Mouse (Mus musculus): Measurements from ENCODE around the gene Ttll11.

The Ttll11 gene

DNA sequence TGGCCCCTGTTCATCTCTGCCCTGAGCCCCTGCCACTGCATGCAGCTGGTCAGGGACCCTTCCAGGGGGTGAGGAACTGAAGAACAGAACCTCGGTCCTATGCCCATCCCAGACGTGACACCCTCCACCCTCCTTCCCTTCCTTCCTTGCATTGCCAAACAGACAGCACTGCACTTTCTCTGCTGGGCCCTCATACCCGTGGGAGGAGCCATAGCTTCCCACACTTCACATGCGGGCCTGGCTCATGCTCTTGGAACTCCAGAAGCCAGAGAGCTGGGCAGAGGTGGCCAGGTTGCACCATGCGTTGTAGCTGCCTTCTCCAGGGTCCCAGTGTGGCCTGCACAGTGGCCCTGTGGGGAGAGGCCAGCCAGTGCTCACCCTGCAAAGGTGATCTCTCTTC, 251.1 kb downstream of the Ttll11 start:
- no peak for DNase-seq (ENCODE audit: low read depth, low spot score)

DNA sequence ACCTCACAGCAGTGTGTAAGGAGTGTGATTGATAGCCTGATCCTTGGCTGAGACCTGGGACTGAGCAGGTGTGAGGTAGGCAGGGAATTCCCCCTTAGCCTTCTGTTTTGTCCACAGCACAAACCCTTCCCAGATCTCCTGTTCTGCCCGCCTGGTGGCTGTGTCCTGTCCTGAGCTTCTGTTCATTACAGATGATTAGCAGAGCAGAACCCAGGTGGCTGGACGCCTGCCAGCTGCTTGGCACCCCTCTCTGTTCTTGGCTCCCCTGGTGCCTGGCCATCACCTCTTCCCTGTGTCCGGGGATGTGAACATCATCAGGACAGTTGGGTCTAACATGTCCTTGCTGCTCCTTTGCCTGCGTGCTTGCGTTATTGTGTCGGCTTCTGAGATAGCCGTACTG, 256.0 kb downstream of the Ttll11 start:
- no peak for DNase-seq (ENCODE audit: low read depth, low spot score)

GRCm38 (mm10) chr2:35723267-35723666, 256.4 kb downstream of the Ttll11 start:
- no peak for DNase-seq (ENCODE audit: low read depth, low spot score)

- DNase-seq (ENCODE audit: low read depth, low spot score), result no peak
These were observed 256.9 kb downstream of the Ttll11 start for GRCm38 (mm10) chr2:35722821-35723220.

- no peak for DNase-seq (ENCODE audit: low read depth, low spot score)
These were observed 258.8 kb downstream of the Ttll11 start for GRCm38 (mm10) chr2:35720956-35721355.

GRCm38 (mm10) chr2:35720550-35720949, 259.2 kb downstream of the Ttll11 start:
- DNase-seq (ENCODE audit: low read depth, low spot score), result no peak

- no peak for DNase-seq (ENCODE audit: low read depth, low spot score)
These were observed 259.6 kb downstream of the Ttll11 start for GRCm38 (mm10) chr2:35720104-35720503.

- DNase-seq (ENCODE audit: low read depth, low spot score), result no peak
These were observed 260.3 kb downstream of the Ttll11 start for GRCm38 (mm10) chr2:35719230-35720005.

GRCm38 (mm10) chr2:35718662-35719061, 261.1 kb downstream of the Ttll11 start:
- DNase-seq (ENCODE audit: low read depth, low spot score), result no peak

GRCm38 (mm10) chr2:35718003-35718500, 261.7 kb downstream of the Ttll11 start:
- no peak for DNase-seq (ENCODE audit: low read depth, low spot score)

DNA sequence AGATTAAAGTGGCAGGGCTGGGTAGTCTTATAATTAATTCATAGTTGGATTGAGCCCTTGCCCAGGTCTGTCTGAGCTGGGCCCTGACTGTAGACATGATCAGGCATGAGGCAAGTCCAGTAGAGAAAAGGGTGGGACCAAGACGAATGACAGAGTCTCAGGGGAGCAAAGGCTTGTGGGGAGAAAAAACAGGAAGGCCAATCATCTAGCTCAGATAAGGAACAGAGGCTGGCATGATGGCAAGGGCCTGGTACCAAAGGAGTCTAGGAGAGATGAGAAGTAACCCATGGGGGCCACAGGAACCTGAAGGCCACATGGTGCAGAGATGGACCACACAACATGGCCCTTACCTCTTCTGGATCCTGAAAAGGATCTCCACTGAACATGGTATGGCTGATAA, 263.5 kb downstream of the Ttll11 start:
- no peak for DNase-seq (ENCODE audit: low read depth, low spot score)

GRCm38 (mm10) chr2:35715485-35715884, 264.2 kb downstream of the Ttll11 start:
- DNase-seq (ENCODE audit: low read depth, low spot score), result no peak

DNA sequence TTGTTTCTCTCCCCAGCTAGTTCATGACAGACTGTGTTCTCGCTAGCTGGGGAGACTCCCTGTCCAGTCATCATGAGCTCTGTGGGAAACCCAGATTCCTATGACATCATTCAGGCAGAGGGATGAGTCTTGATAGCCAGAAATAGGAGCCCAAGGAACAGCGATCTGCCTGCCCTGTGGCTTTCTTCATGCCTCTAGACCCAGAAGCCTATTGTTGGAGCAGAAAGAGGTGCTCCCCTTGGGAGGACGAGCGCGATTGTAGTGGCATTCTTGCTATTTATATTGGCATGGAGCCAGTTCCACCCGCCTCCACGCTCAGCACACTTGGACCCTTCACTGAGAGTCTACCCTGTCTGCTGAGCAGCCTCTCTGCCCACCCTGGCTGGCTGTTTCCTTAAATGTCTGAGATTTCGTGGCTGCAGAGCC, 265.0 kb downstream of the Ttll11 start:
- DNase-seq (ENCODE audit: low read depth, low spot score), result no peak

GRCm38 (mm10) chr2:35713460-35713859, 266.3 kb downstream of the Ttll11 start:
- DNase-seq (ENCODE audit: low read depth, low spot score), result no peak

DNA sequence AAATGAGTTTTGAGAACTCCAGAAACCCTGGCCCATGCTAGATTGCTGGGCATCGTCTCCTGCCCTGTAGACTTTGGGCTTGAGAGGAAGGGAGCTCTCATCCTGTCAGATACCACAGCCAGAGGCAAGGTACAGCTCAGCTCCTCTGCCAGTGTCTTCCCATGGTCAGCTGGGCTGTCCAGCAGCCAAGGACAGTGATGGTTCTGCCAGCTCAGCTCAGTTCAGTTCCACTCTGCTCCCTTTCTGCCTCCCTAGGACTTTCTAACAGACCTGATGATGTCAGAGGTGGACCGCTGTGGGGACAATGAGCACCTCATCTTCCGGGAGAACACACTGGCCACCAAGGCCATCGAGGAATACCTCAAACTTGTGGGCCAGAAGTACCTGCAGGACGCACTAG, 267.1 kb downstream of the Ttll11 start:
- no peak for DNase-seq (ENCODE audit: low read depth, low spot score)

- DNase-seq (ENCODE audit: low read depth, low spot score), result no peak
These were observed 276.5 kb downstream of the Ttll11 start for GRCm38 (mm10) chr2:35703241-35703640.

- no peak for DNase-seq (ENCODE audit: low read depth, low spot score)
These were observed 277.1 kb downstream of the Ttll11 start for GRCm38 (mm10) chr2:35702608-35703007.

- DNase-seq (ENCODE audit: low read depth, low spot score), result no peak
These were observed 277.7 kb downstream of the Ttll11 start for GRCm38 (mm10) chr2:35702001-35702400.

All from embryo, embryonic 11.5 days (tissue).